Mouse (Mus musculus): Measurements from ENCODE around the gene Bri3bp. TPM values are rescaled to one million over a fixed set of nuclear protein-coding genes. Genes with fewer than 3 reads are reported as not detected.

Bri3bp gene
- polyA plus RNA-seq, 1 experiment: 21.2 TPM

DNA sequence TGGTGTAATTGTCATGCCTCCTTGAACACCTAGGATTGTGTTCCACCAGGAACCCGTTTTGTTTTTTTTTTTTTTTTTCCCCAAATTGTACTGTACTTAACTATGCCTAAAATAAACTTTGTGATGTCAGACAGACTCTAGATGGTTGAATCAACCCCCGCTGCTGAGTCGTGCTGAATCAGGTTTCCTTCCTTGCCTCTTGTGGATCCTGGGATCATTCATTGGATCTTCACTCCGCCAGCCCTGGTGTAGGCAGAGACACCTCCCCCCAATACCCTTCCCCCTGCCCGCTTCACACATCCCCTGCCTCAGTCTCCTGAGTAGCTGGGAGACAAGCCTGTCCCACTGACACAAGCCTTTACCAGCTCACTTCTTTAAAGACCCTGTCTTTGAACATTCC is 7.9 kb downstream of the Bri3bp start:
- no peak for DNase-seq (ENCODE audit: low read depth in 1 of 2, low spot score in 2 of 2)
- 86% methylated on average over 5 of the region's 5 CpGs for WGBS
- TF ChIP-seq CTCF (IDR thresholded peaks at IDR 0.05; ENCODE audit: extremely low read depth, insufficient read depth, insufficient read length, insufficient replicate concordance) (no peak), POLR2A (IDR thresholded peaks at IDR 0.05; ENCODE audit: low read depth, low read length) (no peak)
- Histone ChIP-seq H3K4me3 (ENCODE audit: extremely low read depth, insufficient read depth, insufficient read length) (no peak overlapping the region), H3K4me1 (ENCODE audit: control insufficient read depth, insufficient read depth, insufficient read length) (peaks cover 4% of the 10 kb centered on the region; the same call in 1 of the 2 replicates), H3K27ac (ENCODE audit: insufficient read depth, low read length) (no peak overlapping the region), H3K36me3 (ENCODE audit: control insufficient read depth, insufficient read depth, low read length) (0 out of 2 replicates have a peak, but pooled peaks cover 4% of the 10 kb centered on the region), H3K27me3 (ENCODE audit: control insufficient read depth, insufficient read depth, low read length) (no peaks in the 10 kb centered on the region)

DNA sequence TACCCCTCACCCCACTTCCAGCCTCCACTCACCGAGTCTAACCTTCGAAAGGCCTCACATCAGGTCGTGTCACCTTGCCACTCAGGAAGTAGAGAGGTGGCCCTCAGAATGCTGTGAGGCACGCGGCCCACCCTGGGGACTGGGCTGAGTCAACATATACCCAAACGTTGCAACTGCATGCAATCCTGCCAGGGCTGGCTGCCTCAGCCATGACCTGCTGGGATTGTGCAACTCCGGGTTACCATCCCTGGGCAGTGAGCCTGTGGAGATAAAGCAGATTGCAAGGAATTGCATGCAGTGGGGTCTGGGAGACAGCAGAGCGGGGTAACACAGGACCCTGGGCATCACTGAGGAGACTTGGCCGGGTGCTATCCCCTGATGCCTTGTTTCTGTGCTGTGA is 11.2 kb downstream of the Bri3bp start:
- H3K36me3 ChIP-seq (ENCODE audit: control insufficient read depth, insufficient read depth, low read length): peaks cover 9% of the 10 kb centered on the region
- H3K4me3 ChIP-seq (ENCODE audit: extremely low read depth, insufficient read depth, insufficient read length): no peak overlapping the region
- no peak overlapping the region for H3K27ac ChIP-seq (ENCODE audit: insufficient read depth, low read length)
- no peaks in the 10 kb centered on the region for H3K4me1 ChIP-seq (ENCODE audit: control insufficient read depth, insufficient read depth, insufficient read length)
- no peak for DNase-seq (ENCODE audit: low read depth in 1 of 2, low spot score in 2 of 2)
- no peak for TF ChIP-seq POLR2A (IDR thresholded peaks at IDR 0.05; ENCODE audit: low read depth, low read length)
- 90% methylated on average over 9 of the region's 9 CpGs for WGBS
- no peaks in the 10 kb centered on the region for H3K27me3 ChIP-seq (ENCODE audit: control insufficient read depth, insufficient read depth, low read length)

DNA sequence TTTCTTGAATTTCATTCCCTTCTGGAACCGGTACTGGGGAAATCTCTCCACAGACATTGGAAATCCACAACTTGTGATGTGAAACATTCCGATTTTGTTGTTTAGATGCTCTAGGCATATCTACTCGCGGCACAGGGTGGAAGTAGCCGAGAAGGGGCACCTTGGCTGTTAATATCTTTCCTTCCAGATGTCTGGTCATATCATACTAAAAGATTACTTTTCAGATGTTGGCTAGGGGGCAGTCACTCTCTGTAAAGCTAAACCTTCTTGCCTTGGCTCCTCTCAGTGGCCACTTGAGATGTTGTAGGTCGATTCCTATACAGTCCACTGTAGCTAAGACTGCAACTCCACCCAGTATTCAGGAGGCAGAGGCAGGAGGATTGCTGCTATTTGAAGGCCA is 14.7 kb downstream of the Bri3bp start:
- Histone ChIP-seq H3K36me3 (ENCODE audit: control insufficient read depth, insufficient read depth, low read length) (peaks cover 9% of the 10 kb centered on the region), H3K27me3 (ENCODE audit: control insufficient read depth, insufficient read depth, low read length) (no peaks in the 10 kb centered on the region), H3K27ac (ENCODE audit: insufficient read depth, low read length) (no peak overlapping the region), H3K4me3 (ENCODE audit: extremely low read depth, insufficient read depth, insufficient read length) (no peak overlapping the region), H3K4me1 (ENCODE audit: control insufficient read depth, insufficient read depth, insufficient read length) (no peaks in the 10 kb centered on the region)
- DNase-seq (ENCODE audit: low read depth in 1 of 2, low spot score in 2 of 2): no peak
- 75% methylated on average over 6 of the region's 6 CpGs for WGBS
- TF ChIP-seq CTCF (IDR thresholded peaks at IDR 0.05; ENCODE audit: extremely low read depth, insufficient read depth, insufficient read length, insufficient replicate concordance): no peak
- no peak for TF ChIP-seq POLR2A (IDR thresholded peaks at IDR 0.05; ENCODE audit: low read depth, low read length)

DNA sequence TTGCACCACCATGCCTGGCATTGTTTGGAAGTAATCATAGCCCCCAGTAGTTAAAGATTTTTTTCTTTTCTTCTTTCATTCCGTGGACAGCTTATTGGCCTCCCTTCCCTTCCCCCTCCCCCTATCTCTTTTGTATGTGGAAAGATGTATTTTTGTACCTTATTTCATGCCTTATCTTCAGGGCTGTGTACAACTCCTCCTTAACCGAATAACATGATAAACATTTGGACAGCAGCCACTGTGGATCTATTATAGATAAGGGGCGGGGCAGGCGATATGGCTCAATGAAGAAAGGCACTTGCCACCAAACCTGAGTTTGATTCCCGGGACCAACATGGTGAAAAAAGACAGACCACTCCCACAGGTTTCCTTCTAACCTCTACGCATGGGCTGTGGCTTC is 16.2 kb downstream of the Bri3bp start:
- WGBS: 84% methylated on average over 6 of the region's 6 CpGs
- no peak overlapping the region for H3K4me3 ChIP-seq (ENCODE audit: extremely low read depth, insufficient read depth, insufficient read length)
- DNase-seq (ENCODE audit: low read depth in 1 of 2, low spot score in 2 of 2): no peak
- peaks cover 8% of the 10 kb centered on the region for H3K36me3 ChIP-seq (ENCODE audit: control insufficient read depth, insufficient read depth, low read length)
- H3K4me1 ChIP-seq (ENCODE audit: control insufficient read depth, insufficient read depth, insufficient read length): no peaks in the 10 kb centered on the region
- no peaks in the 10 kb centered on the region for H3K27me3 ChIP-seq (ENCODE audit: control insufficient read depth, insufficient read depth, low read length)
- no peak overlapping the region for H3K27ac ChIP-seq (ENCODE audit: insufficient read depth, low read length)
- TF ChIP-seq POLR2A (IDR thresholded peaks at IDR 0.05; ENCODE audit: low read depth, low read length): no peak
- no peak for TF ChIP-seq CTCF (IDR thresholded peaks at IDR 0.05; ENCODE audit: extremely low read depth, insufficient read depth, insufficient read length, insufficient replicate concordance)

DNA sequence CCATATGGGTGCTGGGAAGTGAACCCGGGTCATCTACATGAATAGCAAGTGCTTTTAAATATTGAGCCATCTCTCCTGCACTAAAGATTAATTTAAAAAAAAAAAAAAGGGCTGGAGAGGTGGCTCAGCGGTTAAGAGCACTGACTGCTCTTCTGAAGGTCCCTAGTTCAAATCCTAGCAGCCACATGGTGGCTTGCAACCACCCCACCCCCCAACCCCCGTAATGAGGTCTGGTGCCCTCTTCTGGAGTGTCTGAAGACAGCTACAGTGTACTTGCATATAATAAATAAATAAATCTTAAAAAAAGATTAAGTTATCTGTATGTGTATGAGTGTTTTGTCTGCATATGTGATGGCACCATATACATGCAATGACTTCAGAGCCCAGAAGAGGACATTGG is 19.2 kb downstream of the Bri3bp start:
- peaks cover 3% of the 10 kb centered on the region; the same call in 1 of the 2 replicates for H3K4me1 ChIP-seq (ENCODE audit: control insufficient read depth, insufficient read depth, insufficient read length)
- WGBS: 80% methylated on average over 3 of the region's 3 CpGs
- TF ChIP-seq CTCF (IDR thresholded peaks at IDR 0.05; ENCODE audit: extremely low read depth, insufficient read depth, insufficient read length, insufficient replicate concordance) (no peak), POLR2A (IDR thresholded peaks at IDR 0.05; ENCODE audit: low read depth, low read length) (no peak)
- H3K4me3 ChIP-seq (ENCODE audit: extremely low read depth, insufficient read depth, insufficient read length): no peak overlapping the region
- peaks cover 2% of the 10 kb centered on the region for H3K36me3 ChIP-seq (ENCODE audit: control insufficient read depth, insufficient read depth, low read length)
- H3K27me3 ChIP-seq (ENCODE audit: control insufficient read depth, insufficient read depth, low read length): no peaks in the 10 kb centered on the region
- H3K27ac ChIP-seq (ENCODE audit: insufficient read depth, low read length): no peak overlapping the region
- DNase-seq (ENCODE audit: low read depth in 1 of 2, low spot score in 2 of 2): no peak

DNA sequence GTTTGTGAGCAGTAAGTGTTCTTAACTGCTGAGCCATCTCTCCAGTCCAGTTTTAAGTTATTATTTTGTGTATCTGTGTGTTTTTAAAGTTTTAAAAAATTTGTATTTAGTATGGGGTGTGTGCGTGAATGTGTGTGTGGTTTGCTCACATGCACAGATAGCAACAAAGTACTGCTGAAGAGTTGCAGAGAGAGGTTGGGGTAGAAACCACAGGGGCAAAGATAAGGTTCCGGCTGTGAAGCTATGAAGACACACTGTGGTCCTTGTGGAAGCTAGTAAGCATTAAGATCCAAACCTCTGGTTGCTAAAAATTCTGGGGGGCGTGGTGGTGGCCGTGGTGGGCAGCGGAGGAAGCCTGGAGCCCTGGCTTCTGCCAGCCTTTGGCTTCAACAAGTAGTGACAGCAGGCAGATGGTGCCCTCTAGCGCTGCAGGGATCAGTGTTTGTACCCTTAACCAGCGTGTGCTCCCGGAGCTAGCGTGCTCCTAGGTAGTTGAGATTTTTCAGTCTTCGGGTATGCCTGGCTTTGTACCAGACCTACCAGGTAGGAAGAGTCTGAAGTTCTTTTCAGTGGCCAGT is 20.6 kb downstream of the Bri3bp start:
- Histone ChIP-seq H3K4me1 (ENCODE audit: control insufficient read depth, insufficient read depth, insufficient read length) (peaks cover 3% of the 10 kb centered on the region; the same call in 1 of the 2 replicates), H3K27me3 (ENCODE audit: control insufficient read depth, insufficient read depth, low read length) (no peaks in the 10 kb centered on the region), H3K27ac (ENCODE audit: insufficient read depth, low read length) (no peak overlapping the region), H3K36me3 (ENCODE audit: control insufficient read depth, insufficient read depth, low read length) (no peaks in the 10 kb centered on the region), H3K4me3 (ENCODE audit: extremely low read depth, insufficient read depth, insufficient read length) (no peak overlapping the region)
- 19% methylated on average over 10 of the region's 10 CpGs for WGBS
- peak in 1 of 2 experiments; percentile 66 for DNase-seq (ENCODE audit: low read depth in 1 of 2, low spot score in 2 of 2)
- TF ChIP-seq CTCF (IDR thresholded peaks at IDR 0.05; ENCODE audit: extremely low read depth, insufficient read depth, insufficient read length, insufficient replicate concordance) (peak; percentile 70; the same call in 1 of the 2 replicates), POLR2A (IDR thresholded peaks at IDR 0.05; ENCODE audit: low read depth, low read length) (no peak)

DNA sequence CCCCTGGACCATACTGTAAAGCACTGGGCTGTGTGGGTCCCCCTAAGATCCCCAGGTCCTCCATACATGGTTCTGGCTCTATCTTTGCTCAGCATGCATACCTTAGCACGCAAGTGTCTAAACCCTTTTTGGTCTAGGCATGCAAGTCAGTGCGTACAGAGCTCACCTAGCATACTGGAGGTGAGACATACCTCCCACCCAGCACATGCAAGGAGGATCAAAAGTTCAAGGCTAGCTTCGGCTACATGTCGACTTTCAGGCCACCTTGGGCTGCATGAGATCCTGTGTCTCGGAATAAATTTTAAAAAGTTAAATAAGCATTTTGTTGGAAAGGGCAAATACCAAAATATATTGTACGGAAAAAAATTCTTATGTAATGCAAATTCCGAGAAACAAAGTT is 23.8 kb downstream of the Bri3bp start:
- no peak for DNase-seq (ENCODE audit: low read depth in 1 of 2, low spot score in 2 of 2)
- Histone ChIP-seq H3K27me3 (ENCODE audit: control insufficient read depth, insufficient read depth, low read length) (no peaks in the 10 kb centered on the region), H3K36me3 (ENCODE audit: control insufficient read depth, insufficient read depth, low read length) (no peaks in the 10 kb centered on the region), H3K4me1 (ENCODE audit: control insufficient read depth, insufficient read depth, insufficient read length) (peaks cover 3% of the 10 kb centered on the region; the same call in 1 of the 2 replicates), H3K4me3 (ENCODE audit: extremely low read depth, insufficient read depth, insufficient read length) (no peak overlapping the region), H3K27ac (ENCODE audit: insufficient read depth, low read length) (no peak overlapping the region)
- TF ChIP-seq CTCF (IDR thresholded peaks at IDR 0.05; ENCODE audit: extremely low read depth, insufficient read depth, insufficient read length, insufficient replicate concordance) (no peak), POLR2A (IDR thresholded peaks at IDR 0.05; ENCODE audit: low read depth, low read length) (no peak)
- 34% methylated on average over 7 of the region's 7 CpGs for WGBS

All from spleen, adult 2 months (tissue).